Mouse (Mus musculus): Measurements from ENCODE around the gene Arid3a.
A peak's percentile ranks its signal among the peaks of the same experiment; 100 is the strongest.
"Not testable (repeated sequence)": the region's sequence is repeated elsewhere in the genome, so short reads cannot be mapped to it uniquely, and the experiment has no call there.

Arid3a gene

DNA sequence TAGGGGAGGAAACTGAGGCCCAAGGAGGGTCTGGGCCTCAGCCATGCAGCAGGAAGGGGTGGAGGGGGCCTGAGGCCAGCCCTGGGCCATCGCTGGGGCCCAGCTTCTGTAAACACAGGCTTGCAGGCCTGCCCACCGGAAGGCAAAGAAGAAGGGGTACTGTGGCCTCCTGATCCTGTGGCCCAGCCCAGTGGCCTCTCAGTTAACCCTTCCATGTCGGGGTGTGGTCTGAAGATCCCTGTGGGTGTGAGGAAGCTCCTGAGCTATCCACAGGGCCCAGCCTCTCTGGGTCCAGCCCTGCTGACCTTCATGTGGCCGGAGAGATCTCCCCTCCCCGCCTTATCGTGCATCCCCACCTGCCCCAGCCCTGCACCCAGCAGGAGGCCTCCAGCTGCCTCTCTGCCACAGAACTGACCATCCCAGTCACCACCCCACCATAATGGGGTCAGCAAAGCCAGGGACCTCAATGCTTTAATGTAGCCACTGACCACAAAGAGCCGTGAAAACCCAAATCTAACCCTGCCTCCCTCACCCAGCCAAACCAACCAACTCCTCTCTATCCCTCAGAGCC lies 20.0 kb downstream of the Arid3a start:
- no peak for DNase-seq (ENCODE audit: inconsistent ontology term)

DNA sequence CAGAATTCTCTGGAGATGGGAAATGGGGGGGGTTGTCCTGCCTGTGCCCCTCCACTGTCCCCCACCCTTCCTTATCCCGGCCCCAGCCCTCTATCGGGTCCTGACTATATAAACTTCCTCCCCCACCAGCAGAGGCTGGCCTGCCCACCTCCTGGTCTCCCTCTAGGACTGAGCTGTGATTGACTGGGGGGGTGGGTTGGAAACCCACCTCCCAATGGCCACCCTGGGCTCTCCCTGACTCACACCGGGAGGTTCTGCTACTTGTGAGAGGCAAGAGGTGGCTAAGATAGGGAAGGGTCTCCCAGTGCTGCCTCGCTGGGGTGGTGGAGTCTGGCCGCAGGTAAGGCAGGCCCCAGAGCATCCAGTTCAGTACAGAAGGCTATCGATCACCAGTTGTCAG lies 20.7 kb downstream of the Arid3a start:
- DNase-seq (ENCODE audit: inconsistent ontology term), result no peak

DNA sequence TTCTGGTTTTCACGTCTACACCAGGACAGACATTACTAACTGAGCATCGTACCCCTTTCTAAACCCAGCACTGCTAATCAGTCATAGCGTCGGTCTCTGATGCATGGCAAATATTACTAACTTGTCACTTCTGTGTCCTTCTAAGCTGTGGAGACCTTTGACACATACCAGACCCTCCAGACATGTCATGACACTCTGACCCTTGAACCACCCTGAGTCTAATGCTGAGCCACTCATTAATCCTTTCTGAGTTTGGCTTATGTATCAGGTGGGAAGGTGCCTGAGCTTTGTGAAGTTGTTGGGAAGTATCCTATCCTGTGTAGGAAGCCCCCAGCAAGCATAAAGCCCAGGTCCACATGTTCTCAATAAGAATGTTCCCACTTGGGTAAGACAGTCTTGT lies 23.0 kb downstream of the Arid3a start:
- DNase-seq (ENCODE audit: inconsistent ontology term), result no peak

- no peak for DNase-seq (ENCODE audit: inconsistent ontology term)
Observed at GRCm38 (mm10) chr10:79950661-79951060, 23.8 kb downstream of the Arid3a start.

DNA sequence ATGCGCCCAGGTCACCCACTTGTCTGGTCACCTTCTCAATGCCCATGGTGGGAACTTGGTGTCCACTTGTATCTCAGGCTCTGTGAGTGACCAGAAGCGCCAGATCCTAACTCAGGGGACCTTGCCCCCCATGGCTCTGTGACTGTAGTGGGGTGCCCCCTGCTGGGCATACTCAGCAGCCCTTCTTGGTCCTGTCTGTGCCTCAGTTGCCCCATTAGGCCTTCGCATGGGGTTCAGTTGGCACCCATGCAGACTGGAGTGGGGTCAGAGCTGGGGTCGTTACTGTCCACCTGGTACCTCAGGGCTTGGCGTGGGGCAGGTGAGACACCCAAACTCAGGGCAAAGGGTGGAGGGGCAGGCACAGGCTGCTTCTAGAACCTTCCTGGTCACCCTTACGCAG lies 27.1 kb downstream of the Arid3a start:
- no peak for DNase-seq (ENCODE audit: inconsistent ontology term)

- DNase-seq (ENCODE audit: inconsistent ontology term), result no peak
Observed at GRCm38 (mm10) chr10:79955691-79956090, 28.8 kb downstream of the Arid3a start.

- DNase-seq (ENCODE audit: inconsistent ontology term), result no peak
Observed at GRCm38 (mm10) chr10:79956643-79957154, 29.9 kb downstream of the Arid3a start.

DNA sequence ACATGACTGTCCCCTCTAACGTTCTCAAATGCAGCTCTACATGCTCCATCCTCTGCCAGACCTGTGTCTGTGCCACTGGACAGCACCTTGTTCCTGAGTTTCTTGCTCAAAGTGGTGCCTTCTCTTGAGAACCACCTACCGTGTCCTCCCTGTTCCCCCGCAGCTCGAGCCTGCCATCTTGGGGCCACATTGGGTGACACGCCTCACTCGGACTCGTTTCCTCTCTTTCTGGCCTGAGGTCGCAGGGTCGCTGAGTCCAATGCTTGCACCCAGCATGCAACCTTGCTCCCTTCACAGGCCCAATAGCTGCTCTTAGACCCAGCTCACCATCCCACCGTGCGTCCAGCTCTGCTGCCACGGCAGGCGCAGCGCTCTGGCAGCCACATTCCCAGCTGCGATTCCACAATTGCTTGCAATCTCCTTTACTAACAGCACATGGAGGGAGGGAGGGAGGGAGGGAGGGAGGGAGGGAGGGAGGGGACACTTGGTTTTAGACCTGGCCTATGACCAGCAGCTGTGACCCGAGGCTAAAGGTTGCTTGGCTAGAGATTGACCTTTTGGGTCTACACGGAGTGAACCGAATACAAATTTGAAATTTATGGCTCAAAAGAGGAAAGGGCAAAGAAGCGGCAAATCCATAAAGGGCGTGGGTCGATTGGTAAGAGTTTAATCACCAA lies 31.4 kb downstream of the Arid3a start:
- peak; percentile 81 for DNase-seq (ENCODE audit: inconsistent ontology term)

- not testable (repeated sequence) for DNase-seq (ENCODE audit: inconsistent ontology term)
Observed at GRCm38 (mm10) chr10:79959412-79959811, 32.6 kb downstream of the Arid3a start.

GRCm38 (mm10) chr10:79959847-79960601 lies 33.2 kb downstream of the Arid3a start, which contains the start of gene Wdr18:
Gene Wdr18, plus strand, starts transcription at chr10:79960152.
- peak; percentile 98 for DNase-seq (ENCODE audit: inconsistent ontology term)

DNA sequence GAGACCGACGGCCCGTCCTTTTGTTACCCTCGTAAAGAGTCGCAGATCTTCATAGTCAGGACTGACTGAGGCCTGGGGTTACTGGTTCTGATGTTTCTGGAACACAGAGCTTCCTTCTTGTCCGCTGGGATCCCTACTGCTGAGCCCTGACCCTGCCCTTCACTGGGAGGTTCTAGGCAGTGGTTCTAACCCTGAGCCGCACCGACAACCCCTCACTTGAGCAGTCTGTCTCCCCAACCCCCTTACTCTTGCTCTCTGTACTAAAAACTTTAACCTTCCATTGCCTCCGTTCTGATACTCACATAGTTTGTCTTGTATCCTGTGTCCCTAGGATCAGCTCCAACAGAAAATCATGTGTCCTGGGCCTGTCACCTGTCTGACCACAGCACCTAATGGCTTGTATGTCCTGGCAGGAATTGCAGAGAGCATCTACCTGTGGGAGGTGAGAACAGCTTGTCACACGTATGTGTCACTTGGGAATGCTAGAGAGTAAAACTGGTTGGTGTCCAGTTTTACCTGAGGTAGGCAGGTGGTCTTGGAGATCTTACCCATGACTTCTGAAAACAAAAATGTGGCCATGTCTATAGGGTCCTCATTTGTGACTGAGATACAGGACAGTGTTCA lies 33.9 kb downstream of the Arid3a start:
- DNase-seq (ENCODE audit: inconsistent ontology term), result no peak

DNA sequence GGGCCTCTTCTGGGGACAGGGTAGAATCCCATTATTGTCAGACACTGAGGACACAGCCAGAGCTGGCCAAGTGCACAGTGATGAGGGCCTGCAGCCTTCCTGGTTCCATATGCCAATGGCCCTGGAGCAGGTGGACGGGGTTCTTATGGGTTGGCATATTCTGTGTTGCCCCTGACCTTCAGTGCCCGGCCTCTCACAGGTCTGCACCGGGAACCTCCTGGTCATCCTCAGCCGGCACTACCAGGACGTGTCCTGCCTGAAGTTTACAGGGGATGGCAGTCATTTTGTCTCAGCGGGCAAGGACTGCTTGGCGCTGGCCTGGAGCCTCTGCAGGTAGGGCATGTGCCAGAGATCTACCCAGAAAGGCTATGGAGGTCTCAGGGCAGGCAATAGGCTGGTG lies 37.9 kb downstream of the Arid3a start:
- no peak for DNase-seq (ENCODE audit: inconsistent ontology term)

GRCm38 (mm10) chr10:79965325-79965724 lies 38.5 kb downstream of the Arid3a start:
- no peak for DNase-seq (ENCODE audit: inconsistent ontology term)

DNA sequence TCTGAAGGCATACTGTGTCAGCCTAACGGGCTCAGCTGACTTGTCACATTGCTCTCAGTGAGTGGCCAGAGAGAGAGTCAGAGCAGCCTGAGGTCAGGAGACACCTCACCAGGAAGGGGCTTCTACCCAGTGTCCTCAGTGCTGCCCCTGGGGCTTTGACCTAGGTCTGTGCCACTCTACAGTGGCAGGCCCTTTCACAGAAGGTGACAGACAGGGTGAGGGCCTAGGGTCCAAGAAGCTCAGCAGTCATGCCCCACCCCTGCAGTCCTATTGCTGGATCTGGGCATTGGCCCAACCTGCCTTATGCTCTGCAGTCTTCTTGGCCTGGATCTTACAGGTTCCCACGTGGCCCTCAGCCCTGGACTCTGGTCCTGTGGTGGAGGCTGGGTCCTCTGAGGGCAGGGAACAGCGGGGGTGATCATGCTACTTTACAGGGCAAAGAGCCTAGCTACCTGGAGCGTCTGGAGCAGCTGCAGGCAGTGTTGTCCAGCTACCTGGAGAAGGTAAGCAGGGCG lies 40.1 kb downstream of the Arid3a start:
- no peak for DNase-seq (ENCODE audit: inconsistent ontology term)

- DNase-seq (ENCODE audit: inconsistent ontology term), result no peak
Observed at GRCm38 (mm10) chr10:79968181-79968580, 41.3 kb downstream of the Arid3a start.

GRCm38 (mm10) chr10:79969124-79969568 lies 42.3 kb downstream of the Arid3a start:
- peak; percentile 59 for DNase-seq (ENCODE audit: inconsistent ontology term)

GRCm38 (mm10) chr10:79970415-79971182 lies 43.8 kb downstream of the Arid3a start, which contains the start of gene Grin3b:
Gene Grin3b, plus strand, starts transcription at chr10:79970715.
- no peak for DNase-seq (ENCODE audit: inconsistent ontology term)

DNA sequence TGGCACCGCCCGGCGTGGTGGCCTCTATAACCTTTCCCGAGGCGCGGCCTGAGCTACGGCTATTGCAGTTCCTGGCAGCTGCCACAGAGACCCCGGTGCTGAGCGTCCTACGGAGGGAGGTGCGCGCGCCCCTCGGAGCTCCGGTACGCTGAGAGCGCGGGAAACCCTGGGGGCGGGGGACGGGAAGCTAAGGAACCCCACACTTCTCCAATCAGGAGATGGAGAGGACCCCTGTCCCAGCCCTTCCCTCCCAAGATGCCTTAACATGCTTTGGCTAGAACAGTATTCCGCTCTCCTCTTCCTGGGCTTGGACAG lies 44.3 kb downstream of the Arid3a start:
- no peak for DNase-seq (ENCODE audit: inconsistent ontology term)

DNA sequence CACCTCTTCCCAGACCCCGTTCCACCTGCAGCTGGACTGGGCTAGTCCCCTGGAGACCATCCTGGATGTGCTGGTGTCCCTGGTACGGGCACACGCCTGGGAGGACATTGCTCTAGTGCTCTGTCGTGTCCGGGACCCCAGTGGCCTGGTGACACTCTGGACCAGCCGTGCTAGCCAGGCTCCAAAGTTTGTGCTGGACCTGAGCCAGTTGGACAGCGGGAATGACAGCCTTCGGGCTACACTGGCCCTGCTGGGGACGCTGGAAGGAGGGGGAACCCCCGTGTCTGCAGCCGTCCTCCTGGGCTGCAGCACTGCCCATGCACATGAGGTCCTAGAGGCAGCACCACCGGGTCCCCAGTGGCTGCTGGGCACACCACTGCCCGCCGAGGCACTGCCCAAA lies 46.0 kb downstream of the Arid3a start:
- no peak for DNase-seq (ENCODE audit: inconsistent ontology term)

DNA sequence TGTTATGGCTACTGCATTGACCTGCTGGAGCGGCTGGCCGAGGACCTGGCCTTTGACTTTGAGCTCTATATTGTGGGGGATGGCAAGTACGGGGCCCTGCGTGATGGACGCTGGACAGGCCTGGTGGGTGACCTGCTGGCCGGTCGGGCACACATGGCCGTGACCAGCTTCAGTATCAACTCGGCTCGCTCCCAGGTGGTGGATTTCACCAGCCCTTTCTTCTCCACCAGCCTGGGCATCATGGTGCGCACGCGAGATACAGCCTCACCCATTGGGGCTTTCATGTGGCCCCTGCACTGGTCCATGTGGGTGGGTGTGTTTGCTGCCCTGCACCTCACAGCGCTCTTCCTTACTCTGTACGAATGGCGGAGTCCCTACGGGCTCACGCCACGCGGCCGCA lies 47.2 kb downstream of the Arid3a start:
- no peak for DNase-seq (ENCODE audit: inconsistent ontology term)

GRCm38 (mm10) chr10:79974668-79975067 lies 47.8 kb downstream of the Arid3a start:
- DNase-seq (ENCODE audit: inconsistent ontology term), result no peak

Data from Muller cell, postnatal 12 days (primary cell).